Mouse (Mus musculus) stomach, embryonic 16.5 days (tissue): Measurements from ENCODE around the gene Snapc5. TPM values are rescaled to one million over a fixed set of nuclear protein-coding genes. Genes with fewer than 3 reads are reported as not detected.

Source experiments
- ATAC-seq: fragments of 200-750 bp; cut with Nextera tagmentation; 2 replicates; pipeline ENCODE4 v1.8.0; 2017; ENCODE audit warnings: moderate number of reproducible peaks, moderate TSS enrichment; ENCODE audit not compliant: insufficient read depth, low FRiP score
- H3K27ac ChIP-seq: fragments of 300-500 bp; sonication (generic); 2 replicates; pipeline ENCODE4 v1.5.1; 2014; ENCODE audit warnings: low read length
- H3K27me3 ChIP-seq: fragments of 300-500 bp; sonication (generic); 2 replicates; pipeline ENCODE4 v1.6.1; 2014; ENCODE audit warnings: low read length, control low read depth, mixed read lengths; ENCODE audit not compliant: control insufficient read depth, insufficient read depth
- H3K36me3 ChIP-seq: fragments of 300-500 bp; sonication (generic); 2 replicates; pipeline ENCODE4 v1.6.1; 2014; ENCODE audit warnings: low read length; ENCODE audit not compliant: control insufficient read depth, insufficient read depth
- H3K4me1 ChIP-seq: fragments of 300-500 bp; sonication (generic); 2 replicates; pipeline ENCODE4 v1.6.1; 2014; ENCODE audit warnings: low read length, control low read depth, mixed read lengths; ENCODE audit not compliant: control insufficient read depth, insufficient read depth
- H3K4me2 ChIP-seq: fragments of 300-500 bp; sonication (generic); 2 replicates; pipeline ENCODE4 v1.6.1; 2014; ENCODE audit warnings: low read depth, low read length, mixed read lengths
- H3K4me3 ChIP-seq: fragments of 300-500 bp; sonication (generic); replicated peaks from 2 replicates; pipeline ENCODE4 v1.5.1; 2014; ENCODE audit warnings: mild to moderate bottlenecking, low read length
- H3K9ac ChIP-seq: fragments of 300-500 bp; sonication (generic); 2 replicates; pipeline ENCODE4 v1.6.1; 2014; ENCODE audit warnings: low read length
- H3K9me3 ChIP-seq: fragments of 300-500 bp; sonication (generic); replicated peaks from 2 replicates; pipeline ENCODE4 v1.6.1; 2016; ENCODE audit warnings: low read length, control low read depth; ENCODE audit not compliant: control insufficient read depth
- WGBS: fragments of 180-500 bp; shearing (Covaris S2); extraction: QIAGEN DNeasy Blood & Tissue Kit; methylation state at CpG from one replicate; pipeline ENCODE4 v1.1.7; 2014; 5-methylcytosine and 5-hydroxymethylcytosine counted together
- polyA plus RNA-seq: library from polyadenylated mRNA; unstranded; fragments of >200 nt; fragmentation: Nextera tagmentation; extraction: Ambion mirVana; gene quantifications from 2 replicates; pipeline ENCODE4 v1.2.1, GENCODE M21; 2015

Gene Snapc5
- polyA plus RNA-seq, 1 experiment from 2014 or later: 33.7 TPM

- no peaks in the 10 kb centered on the region for H3K9me3 ChIP-seq
- ATAC-seq: peak; percentile 60; the same call in 1 of the 2 replicates
- H3K9ac ChIP-seq: no peak overlapping the region
- no peak overlapping the region for H3K4me3 ChIP-seq
- H3K27ac ChIP-seq: no peak overlapping the region; the same call in 1 of the 2 replicates
- 73% methylated on average over 17 of the region's 17 CpGs for WGBS
- no peaks in the 10 kb centered on the region for H3K4me1 ChIP-seq
- H3K4me2 ChIP-seq: no peak overlapping the region
- no peaks in the 10 kb centered on the region; the same call in 1 of the 2 replicates for H3K36me3 ChIP-seq
- no peaks in the 10 kb centered on the region for H3K27me3 ChIP-seq
These were observed 35.4 kb downstream of the Snapc5 start for GRCm38 (mm10) chr9:64214452-64214851.

GRCm38 (mm10) chr9:64216090-64216489 is 37.0 kb downstream of the Snapc5 start:
- Histone ChIP-seq H3K9me3 (no peaks in the 10 kb centered on the region), H3K4me1 (0 out of 2 replicates have a peak, but pooled peaks cover 3% of the 10 kb centered on the region), H3K27ac (no peak overlapping the region), H3K4me2 (no peak overlapping the region), H3K36me3 (no peaks in the 10 kb centered on the region; the same call in 1 of the 2 replicates), H3K4me3 (no peak overlapping the region), H3K27me3 (no peaks in the 10 kb centered on the region), H3K9ac (no peak overlapping the region)
- ATAC-seq: no peak
- 36% methylated on average over 4 of the region's 4 CpGs for WGBS

GRCm38 (mm10) chr9:64216641-64217040 is 37.6 kb downstream of the Snapc5 start:
- ATAC-seq: no peak
- H3K4me2 ChIP-seq: no peak overlapping the region
- H3K27ac ChIP-seq: no peak overlapping the region
- H3K4me3 ChIP-seq: no peak overlapping the region
- H3K9ac ChIP-seq: no peak overlapping the region
- H3K4me1 ChIP-seq: 0 out of 2 replicates have a peak, but pooled peaks cover 3% of the 10 kb centered on the region
- H3K36me3 ChIP-seq: no peaks in the 10 kb centered on the region; the same call in 1 of the 2 replicates
- no peaks in the 10 kb centered on the region for H3K9me3 ChIP-seq
- no peaks in the 10 kb centered on the region for H3K27me3 ChIP-seq
- 98% methylated on average over 2 of the region's 2 CpGs for WGBS

- H3K4me3 ChIP-seq: no peak overlapping the region
- H3K36me3 ChIP-seq: no peaks in the 10 kb centered on the region; the same call in 1 of the 2 replicates
- no peak for ATAC-seq
- H3K4me1 ChIP-seq: 0 out of 2 replicates have a peak, but pooled peaks cover 3% of the 10 kb centered on the region
- H3K27ac ChIP-seq: no peak overlapping the region
- no peak overlapping the region for H3K4me2 ChIP-seq
- no peak overlapping the region for H3K9ac ChIP-seq
- H3K27me3 ChIP-seq: no peaks in the 10 kb centered on the region
- H3K9me3 ChIP-seq: no peaks in the 10 kb centered on the region
These were observed 38.8 kb downstream of the Snapc5 start for GRCm38 (mm10) chr9:64217887-64218286.

GRCm38 (mm10) chr9:64219305-64219704 is 40.2 kb downstream of the Snapc5 start:
- no peak for ATAC-seq
- 79% methylated on average over 1 of the region's 1 CpGs for WGBS
- Histone ChIP-seq H3K4me2 (no peak overlapping the region), H3K9me3 (no peaks in the 10 kb centered on the region), H3K9ac (no peak overlapping the region), H3K4me1 (0 out of 2 replicates have a peak, but pooled peaks cover 3% of the 10 kb centered on the region), H3K27ac (no peak overlapping the region), H3K27me3 (no peaks in the 10 kb centered on the region), H3K4me3 (no peak overlapping the region), H3K36me3 (no peaks in the 10 kb centered on the region)

- H3K9me3 ChIP-seq: no peaks in the 10 kb centered on the region
- WGBS: 81% methylated on average over 10 of the region's 10 CpGs
- ATAC-seq: no peak
- no peak overlapping the region for H3K4me3 ChIP-seq
- no peaks in the 10 kb centered on the region for H3K27me3 ChIP-seq
- H3K4me1 ChIP-seq: 0 out of 2 replicates have a peak, but pooled peaks cover 3% of the 10 kb centered on the region
- H3K4me2 ChIP-seq: no peak overlapping the region
- peak overlapping the region; percentile 0; the same call in 1 of the 2 replicates for H3K27ac ChIP-seq
- no peaks in the 10 kb centered on the region for H3K36me3 ChIP-seq
- H3K9ac ChIP-seq: no peak overlapping the region
These were observed 40.8 kb downstream of the Snapc5 start for GRCm38 (mm10) chr9:64219772-64220420.

- ATAC-seq: no peak
- 56% methylated on average over 1 of the region's 1 CpGs for WGBS
These were observed 41.5 kb downstream of the Snapc5 start for GRCm38 (mm10) chr9:64220603-64221002.

GRCm38 (mm10) chr9:64221480-64221879 is 42.4 kb downstream of the Snapc5 start:
- H3K4me1 ChIP-seq: peaks cover 4% of the 10 kb centered on the region; the same call in 1 of the 2 replicates
- H3K4me2 ChIP-seq: no peak overlapping the region
- H3K27ac ChIP-seq: no peak overlapping the region
- H3K9ac ChIP-seq: no peak overlapping the region
- no peaks in the 10 kb centered on the region for H3K9me3 ChIP-seq
- ATAC-seq: no peak
- no peaks in the 10 kb centered on the region for H3K36me3 ChIP-seq
- H3K27me3 ChIP-seq: no peaks in the 10 kb centered on the region
- WGBS: 80% methylated on average over 4 of the region's 4 CpGs
- no peak overlapping the region for H3K4me3 ChIP-seq

More at GRCm38 (mm10) chr9:64220603-64221002, 41.5 kb downstream of the Snapc5 start:
- Histone ChIP-seq H3K9ac (no peak overlapping the region), H3K27me3 (no peaks in the 10 kb centered on the region), H3K4me3 (no peak overlapping the region), H3K4me2 (no peak overlapping the region), H3K4me1 (0 out of 2 replicates have a peak, but pooled peaks cover 3% of the 10 kb centered on the region), H3K27ac (no peak overlapping the region), H3K36me3 (no peaks in the 10 kb centered on the region), H3K9me3 (no peaks in the 10 kb centered on the region)

GRCm38 (mm10) chr9:64222098-64222497 is 43.0 kb downstream of the Snapc5 start:
- peaks cover 6% of the 10 kb centered on the region; the same call in 1 of the 2 replicates for H3K4me1 ChIP-seq
- no peak overlapping the region for H3K27ac ChIP-seq
- whole genome bisulfite sequencing: 71% methylated on average over 2 of the region's 2 CpGs
- no peaks in the 10 kb centered on the region for H3K27me3 ChIP-seq
- ATAC-seq: no peak
- no peak overlapping the region for H3K9ac ChIP-seq
- H3K4me3 ChIP-seq: no peak overlapping the region
- no peak overlapping the region for H3K4me2 ChIP-seq
- no peaks in the 10 kb centered on the region for H3K36me3 ChIP-seq
- no peaks in the 10 kb centered on the region for H3K9me3 ChIP-seq
